Mouse (Mus musculus): ENCODE data around the gene 1700021F05Rik.
A peak's percentile ranks its signal among the peaks of the same experiment; 100 is the strongest.
"Not testable (repeated sequence)": the region's sequence is repeated elsewhere in the genome, so short reads cannot be mapped to it uniquely, and the experiment has no call there.

The 1700021F05Rik gene

GRCm38 (mm10) chr10:43538831-43539230, 2.0 kb downstream of the 1700021F05Rik start:
- ATAC-seq (ENCODE audit: low TSS enrichment), result no peak

- no peak for ATAC-seq (ENCODE audit: low TSS enrichment)
These were observed 3.1 kb downstream of the 1700021F05Rik start for GRCm38 (mm10) chr10:43537652-43538051.

- ATAC-seq (ENCODE audit: low TSS enrichment), result no peak
These were observed 6.4 kb downstream of the 1700021F05Rik start for GRCm38 (mm10) chr10:43534382-43534781.

GRCm38 (mm10) chr10:43527283-43528269, 13.2 kb downstream of the 1700021F05Rik start:
- peak; percentile 63 for ATAC-seq (ENCODE audit: low TSS enrichment)

- not testable (repeated sequence) for ATAC-seq (ENCODE audit: low TSS enrichment)
These were observed 16.9 kb downstream of the 1700021F05Rik start, which contains the start of gene Gm9803 for GRCm38 (mm10) chr10:43523931-43524330. Gm9803 (plus strand) TSS chr10:43524084.

GRCm38 (mm10) chr10:43519977-43520376, 20.8 kb downstream of the 1700021F05Rik start:
- no peak for ATAC-seq (ENCODE audit: low TSS enrichment)

- no peak for ATAC-seq (ENCODE audit: low TSS enrichment)
These were observed 22.4 kb downstream of the 1700021F05Rik start for GRCm38 (mm10) chr10:43518368-43518767.

GRCm38 (mm10) chr10:43517836-43518235, 23.0 kb downstream of the 1700021F05Rik start:
- no peak for ATAC-seq (ENCODE audit: low TSS enrichment)

GRCm38 (mm10) chr10:43516992-43517660, 23.7 kb downstream of the 1700021F05Rik start:
- ATAC-seq (ENCODE audit: low TSS enrichment), result peak; percentile 41

GRCm38 (mm10) chr10:43512976-43513375, 27.8 kb downstream of the 1700021F05Rik start:
- ATAC-seq (ENCODE audit: low TSS enrichment), result no peak

GRCm38 (mm10) chr10:43509228-43509627, 31.6 kb downstream of the 1700021F05Rik start:
- no peak for ATAC-seq (ENCODE audit: low TSS enrichment)

GRCm38 (mm10) chr10:43507051-43507450, 33.7 kb downstream of the 1700021F05Rik start:
- ATAC-seq (ENCODE audit: low TSS enrichment), result no peak

- no peak for ATAC-seq (ENCODE audit: low TSS enrichment)
These were observed 36.5 kb downstream of the 1700021F05Rik start for GRCm38 (mm10) chr10:43504291-43504690.

- peak; percentile 70 for ATAC-seq (ENCODE audit: low TSS enrichment)
These were observed 38.2 kb downstream of the 1700021F05Rik start for GRCm38 (mm10) chr10:43502599-43502998.

- ATAC-seq (ENCODE audit: low TSS enrichment), result no peak
These were observed 49.9 kb downstream of the 1700021F05Rik start for GRCm38 (mm10) chr10:43490846-43491245.

GRCm38 (mm10) chr10:43490034-43490433, 50.8 kb downstream of the 1700021F05Rik start:
- no peak for ATAC-seq (ENCODE audit: low TSS enrichment)

GRCm38 (mm10) chr10:43489550-43489949, 51.2 kb downstream of the 1700021F05Rik start:
- ATAC-seq (ENCODE audit: low TSS enrichment), result no peak

GRCm38 (mm10) chr10:43489139-43489538, 51.7 kb downstream of the 1700021F05Rik start:
- ATAC-seq (ENCODE audit: low TSS enrichment), result no peak

GRCm38 (mm10) chr10:43488258-43488657, 52.5 kb downstream of the 1700021F05Rik start:
- ATAC-seq (ENCODE audit: low TSS enrichment), result no peak

- ATAC-seq (ENCODE audit: low TSS enrichment), result no peak
These were observed 53.3 kb downstream of the 1700021F05Rik start for GRCm38 (mm10) chr10:43487441-43488010.

- ATAC-seq (ENCODE audit: low TSS enrichment), result no peak
These were observed 55.0 kb downstream of the 1700021F05Rik start for GRCm38 (mm10) chr10:43485751-43486268.

GRCm38 (mm10) chr10:43483426-43483995, 57.3 kb downstream of the 1700021F05Rik start:
- no peak for ATAC-seq (ENCODE audit: low TSS enrichment)

All from frontal cortex, adult (tissue).